Mouse (Mus musculus): Measurements from ENCODE around the gene Crisp4. TPM values are rescaled to one million over a fixed set of nuclear protein-coding genes. Genes with fewer than 3 reads are reported as not detected.

Crisp4 gene
- polyA plus RNA-seq (2015; fragmentation: Illumina TruSeq; extraction: RNeasy Lipid Tissue Mini Kit (QIAGEN cat#74804); ENCODE audit: low read depth, low replicate concordance) = not detected

GRCm38 (mm10) chr1:18145802-18146201, at the start of gene Crisp4:
Gene Crisp4 (minus strand): TSS chr1:18145902.

Other genes with a start within 250 kb of the Crisp4 start
- gene Defb18, start 91.5 kb upstream of the Crisp4 start, polyA plus RNA-seq (2015; fragmentation: Illumina TruSeq; extraction: RNeasy Lipid Tissue Mini Kit (QIAGEN cat#74804); ENCODE audit: low read depth, low replicate concordance) = not detected
- gene Defb41, start 119.2 kb upstream of the Crisp4 start, polyA plus RNA-seq (2015; fragmentation: Illumina TruSeq; extraction: RNeasy Lipid Tissue Mini Kit (QIAGEN cat#74804); ENCODE audit: low read depth, low replicate concordance) = not detected